Mouse (Mus musculus) embryo, embryonic 11 days (tissue): ENCODE data around the gene Gm42791.

Experiments used
- DNase-seq: peaks from one replicate; pipeline ENCODE4 v3.0.0-alpha.2; 2015

The Gm42791 gene

GRCm38 (mm10) chr5:149006362-149007294 lies 11.7 kb upstream of the Gm42791 start:
- DNase-seq = peak; percentile 96

- no peak for DNase-seq
These were observed 10.9 kb upstream of the Gm42791 start for GRCm38 (mm10) chr5:149005701-149006361.

- DNase-seq = peak; percentile 12
These were observed 10.1 kb upstream of the Gm42791 start for GRCm38 (mm10) chr5:149005083-149005482.

GRCm38 (mm10) chr5:149003137-149003536 lies 8.2 kb upstream of the Gm42791 start:
- DNase-seq = no peak

- DNase-seq = no peak
These were observed 7.8 kb upstream of the Gm42791 start for GRCm38 (mm10) chr5:149002803-149003115.

- no peak for DNase-seq
These were observed 7.3 kb upstream of the Gm42791 start for GRCm38 (mm10) chr5:149002034-149002802.

GRCm38 (mm10) chr5:148999802-149000201 lies 4.9 kb upstream of the Gm42791 start:
- no peak for DNase-seq

GRCm38 (mm10) chr5:148998512-148998911 lies 3.6 kb upstream of the Gm42791 start:
- no peak for DNase-seq

- DNase-seq = no peak
These were observed 1.7 kb upstream of the Gm42791 start for GRCm38 (mm10) chr5:148996709-148997037.

- DNase-seq = no peak
These were observed 1.2 kb upstream of the Gm42791 start for GRCm38 (mm10) chr5:148995962-148996708.

- no peak for DNase-seq
These were observed 639 bp downstream of the Gm42791 start for GRCm38 (mm10) chr5:148994311-148994705.

- no peak for DNase-seq
These were observed 2.3 kb downstream of the Gm42791 start for GRCm38 (mm10) chr5:148992598-148992997.

GRCm38 (mm10) chr5:148990891-148991311 lies 4.0 kb downstream of the Gm42791 start:
- DNase-seq = no peak

GRCm38 (mm10) chr5:148989480-148989879 lies 5.5 kb downstream of the Gm42791 start:
- DNase-seq = no peak

- no peak for DNase-seq
These were observed 10.0 kb downstream of the Gm42791 start for GRCm38 (mm10) chr5:148984961-148985360.

GRCm38 (mm10) chr5:148983696-148984095 lies 11.3 kb downstream of the Gm42791 start:
- no peak for DNase-seq

GRCm38 (mm10) chr5:148983108-148983664 lies 11.8 kb downstream of the Gm42791 start:
- DNase-seq = peak; percentile 43

GRCm38 (mm10) chr5:148982396-148982795 lies 12.6 kb downstream of the Gm42791 start:
- DNase-seq = no peak

GRCm38 (mm10) chr5:148980607-148981006 lies 14.3 kb downstream of the Gm42791 start:
- no peak for DNase-seq

GRCm38 (mm10) chr5:148978458-148979165 lies 16.3 kb downstream of the Gm42791 start:
- DNase-seq = no peak

- peak; percentile 67 for DNase-seq
These were observed 17.1 kb downstream of the Gm42791 start for GRCm38 (mm10) chr5:148977698-148978457.
